In the genomic region with DNA sequence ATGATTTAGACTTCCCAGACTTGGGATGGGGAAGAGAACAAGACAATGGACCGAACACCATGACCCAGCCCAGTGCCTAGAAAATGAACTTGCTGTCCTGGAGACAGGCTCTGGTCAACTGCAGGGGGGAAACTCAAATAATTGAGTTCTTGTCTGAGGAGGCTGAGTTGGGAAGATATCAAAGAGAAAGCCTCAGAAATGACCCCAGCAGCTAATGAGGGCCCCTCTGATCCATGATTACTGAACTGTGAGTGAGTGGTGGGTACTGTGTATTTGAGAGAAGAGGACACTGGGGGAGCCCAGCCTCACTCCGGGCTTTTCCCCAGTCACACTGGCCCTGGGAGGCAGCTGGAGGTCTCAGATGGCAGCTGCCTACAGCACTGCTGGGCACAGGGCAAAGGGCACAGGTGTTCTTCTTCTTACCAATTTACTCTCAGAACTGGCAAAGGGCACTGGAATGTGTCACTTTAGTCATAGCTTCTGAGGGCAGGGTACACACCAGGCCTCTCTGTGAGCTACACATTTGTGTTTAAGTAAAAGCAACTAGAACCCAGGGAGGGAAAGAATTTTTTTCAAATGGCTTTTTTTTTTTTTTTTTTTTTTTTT, we compare ENCODE assay signal across 23 mouse cellular contexts. TPM values are rescaled to one million over a fixed set of nuclear protein-coding genes. Genes with fewer than 3 reads are reported as not detected.
A peak's percentile ranks its signal among the peaks of the same experiment; 100 is the strongest.
DNase-seq lines count a peak whose midpoint lies in the region; ATAC-seq lines count a peak whose summit lies in the region.
"Had no signal": no experiment of that assay in that cellular context is flagged by ENCODE, and none has a peak within 500 bp of the region (broad histone marks: within the 10 kb centered on the region; RNA-seq: fewer than 3 reads in every experiment).

No protein-coding gene starts in this region.

- H3K27me3 ChIP-seq in kidney, embryonic 14.5 days (ENCODE audit: control insufficient read depth, insufficient read depth, low read length) = no peaks in the 10 kb centered on the region
- H3K27me3 ChIP-seq in kidney, embryonic 16.5 days (ENCODE audit: insufficient read depth, low read length) = no peaks in the 10 kb centered on the region
- H3K27me3 ChIP-seq: limb, embryonic 15.5 days; midbrain, embryonic 13.5 days; neural tube, embryonic 13.5 days had no signal

- H3K9ac ChIP-seq in kidney, embryonic 14.5 days (ENCODE audit: low read depth, low read length) = no peak overlapping the region
- H3K9ac ChIP-seq in kidney, embryonic 16.5 days (replicated peaks; ENCODE audit: low read length) = no peak overlapping the region
- H3K9ac ChIP-seq: limb, embryonic 15.5 days; liver, postnatal 0 days; midbrain, embryonic 13.5 days; neural tube, embryonic 13.5 days had no signal

- no peak overlapping the region for H3K4me2 ChIP-seq in kidney, embryonic 14.5 days (replicated peaks; ENCODE audit: low read depth, low read length)
- no peak overlapping the region for H3K4me2 ChIP-seq in kidney, embryonic 16.5 days (replicated peaks; ENCODE audit: low read depth, low read length)
- H3K4me2 ChIP-seq: limb, embryonic 15.5 days; midbrain, embryonic 13.5 days; neural tube, embryonic 13.5 days had no signal

- WGBS in kidney, embryonic 14.5 days = 57% methylated on average over 2 of the region's 2 CpGs
- 48% methylated on average over 2 of the region's 2 CpGs for WGBS in kidney, embryonic 16.5 days

- no peak overlapping the region for H3K4me3 ChIP-seq in kidney, embryonic 14.5 days (ENCODE audit: low read length)
- no peak overlapping the region for H3K4me3 ChIP-seq in kidney, embryonic 16.5 days (ENCODE audit: low read length)
- H3K4me3 ChIP-seq: heart, embryonic 10.5 days; hindbrain, embryonic 10.5 days; limb, embryonic 15.5 days; midbrain, embryonic 13.5 days; neural tube, embryonic 13.5 days had no signal

- H3K4me1 ChIP-seq in kidney, embryonic 14.5 days (ENCODE audit: control insufficient read depth, insufficient read depth, low read length) = peaks cover 9% of the 10 kb centered on the region; the same call in 1 of the 2 replicates
- H3K4me1 ChIP-seq in kidney, embryonic 16.5 days (ENCODE audit: insufficient read depth, low read length) = peaks cover 11% of the 10 kb centered on the region
- H3K4me1 ChIP-seq: limb, embryonic 15.5 days; midbrain, embryonic 13.5 days; neural tube, embryonic 13.5 days had no signal

- no peak for ATAC-seq in kidney, embryonic 14.5 days (ENCODE audit: low FRiP score, low TSS enrichment)
- peak; percentile 15; the same call in 1 of the 2 replicates for ATAC-seq in kidney, embryonic 16.5 days (ENCODE audit: low FRiP score, low TSS enrichment)
- ATAC-seq: activated CD4-positive, CD25-positive, alpha-beta regulatory T cell, adult 4 months; forebrain, embryonic 14.5 days; liver, postnatal 0 days; midbrain, embryonic 13.5 days had no signal

- H3K27ac ChIP-seq in kidney, embryonic 14.5 days (ENCODE audit: low read depth, low read length) = no peak overlapping the region
- no peak overlapping the region for H3K27ac ChIP-seq in kidney, embryonic 16.5 days (ENCODE audit: low read length)
- H3K27ac ChIP-seq: heart, embryonic 10.5 days; hindbrain, embryonic 10.5 days; limb, embryonic 15.5 days; midbrain, embryonic 13.5 days; neural tube, embryonic 13.5 days had no signal

- DNase-seq in kidney, adult 8-10 months = peak; percentile 15 to 37
- DNase-seq in kidney, postnatal 36 days = peak; percentile 37 to 43
- peak; percentile 58 for DNase-seq in thymus, postnatal 25 days
- DNase-seq in heart, adult 8-10 months (ENCODE audit: low spot score) = no peak
- DNase-seq in frontal cortex, postnatal 25 days (ENCODE audit: low spot score in 2 of 2) = no peak
- DNase-seq: adrenal gland, postnatal 25 days; cerebellum, adult 11-12 months; cerebellum, postnatal 14 days; liver, postnatal 0 days; lung, postnatal 14 days had no signal

- H3K36me3 ChIP-seq in kidney, embryonic 14.5 days (ENCODE audit: control insufficient read depth, insufficient read depth, low read length) = no peaks in the 10 kb centered on the region
- no peaks in the 10 kb centered on the region for H3K36me3 ChIP-seq in kidney, embryonic 16.5 days (ENCODE audit: insufficient read depth, low read length)
- H3K36me3 ChIP-seq: heart, embryonic 10.5 days; hindbrain, embryonic 10.5 days; limb, embryonic 15.5 days; midbrain, embryonic 13.5 days; neural tube, embryonic 13.5 days had no signal

- no peaks in the 10 kb centered on the region for H3K9me3 ChIP-seq in kidney, embryonic 14.5 days (ENCODE audit: control insufficient read depth, low read length)
- H3K9me3 ChIP-seq in kidney, embryonic 16.5 days (ENCODE audit: low read length) = 0 out of 2 replicates have a peak, but pooled peaks cover 2% of the 10 kb centered on the region
- H3K9me3 ChIP-seq: heart, embryonic 10.5 days; hindbrain, embryonic 10.5 days; limb, embryonic 15.5 days; midbrain, embryonic 13.5 days; neural tube, embryonic 13.5 days had no signal

RNA-seq across cellular contexts. Expression of a gene that starts 21.8 kb away (rescaled TPM):
- not detected in 2 replicates for polyA plus RNA-seq in kidney, embryonic 14.5 days (2014; fragmentation: Nextera tagmentation; extraction: Ambion mirVana)
- 0.11 TPM in 1 of 2 replicates, not detected in the other for polyA plus RNA-seq in kidney, embryonic 16.5 days (2015; fragmentation: Nextera tagmentation; extraction: Ambion mirVana)
- total RNA-seq in heart, adult 8-10 months (2022) = under 1 TPM in 3 of 4 experiments, not detected in 1; 0.11 to 0.72 (median 0.14) TPM
- total RNA-seq: layer of hippocampus, postnatal 10 days; left cerebral cortex, postnatal 10 days; megakaryocyte, adult 5-6 weeks had no signal
- polyA plus RNA-seq: forebrain, embryonic 14.5 days; heart, embryonic 10.5 days; heart, postnatal 0 days; hindbrain, embryonic 10.5 days; midbrain, embryonic 13.5 days; neural tube, embryonic 13.5 days had no signal

RNA-seq across cellular contexts. Expression of a gene that starts 57.3 kb away (rescaled TPM):
- 14.5 and 14.6 TPM in 2 replicates for polyA plus RNA-seq in kidney, embryonic 14.5 days (2014; fragmentation: Nextera tagmentation; extraction: Ambion mirVana)
- polyA plus RNA-seq in kidney, embryonic 16.5 days (2015; fragmentation: Nextera tagmentation; extraction: Ambion mirVana) = 11.3 and 12.4 TPM in 2 replicates
- 10 to 100 TPM; 51.6 to 56.9 (median 53.9) TPM for total RNA-seq in heart, adult 8-10 months (2022)

Comparison
In these comparisons a context has a peak if more than half of its experiments do, and no peak if none do; other contexts are left out.
1. DNase-seq: peak in kidney, adult 8-10 months (2 of 2), kidney, postnatal 36 days (2 of 2) and thymus, postnatal 25 days (single experiment); none in heart, adult 8-10 months (single experiment) and frontal cortex, postnatal 25 days (0 of 2).